Mouse (Mus musculus) ES-Bruce4 (cell line): ENCODE measurements around the gene Fyb2.

Source experiments
- CTCF ChIP-seq: IDR thresholded peaks from one replicate; pipeline ENCODE4 v1.8.1; 2011; ENCODE audit warnings: low read depth, low read length
- POLR2A ChIP-seq: IDR thresholded peaks from one replicate; pipeline ENCODE4 v1.8.1; 2011; ENCODE audit warnings: low read length; ENCODE audit not compliant: insufficient read depth

DNA sequence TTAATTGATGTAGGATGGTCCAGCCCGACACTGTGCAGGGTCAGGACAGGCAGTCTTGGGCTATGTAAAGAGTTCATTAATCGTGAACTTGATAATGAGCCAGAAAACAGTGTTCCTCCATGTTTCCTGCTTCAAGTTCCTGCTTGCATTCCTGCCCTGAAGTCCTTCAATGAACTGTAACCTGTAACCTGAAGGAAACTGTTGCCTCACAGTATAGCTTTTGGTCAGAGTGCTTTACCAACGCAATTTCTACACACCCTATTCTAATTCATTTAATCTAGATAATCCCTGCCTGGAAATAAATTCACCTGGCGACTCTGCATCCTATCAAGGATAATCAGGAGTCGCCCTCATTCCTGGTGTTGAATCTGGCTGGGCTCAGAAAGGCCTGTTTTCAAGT is 12.1 kb downstream of the Fyb2 start:
- TF ChIP-seq CTCF (no peak), POLR2A (no peak)
